Mouse (Mus musculus) midbrain, embryonic 16.5 days (tissue): ENCODE measurements at regions not wholly inside any gene's neighbourhood (a gene's known extent, or its start where the extent isn't known, plus 50 kb on each side); places are given as distances from the start of the nearest gene placed in this dataset.

Source experiments
- ATAC-seq: fragments of 200-750 bp; cut with Nextera tagmentation; 2 replicates; pipeline ENCODE4 v1.8.0; 2017; ENCODE audit warnings: moderate TSS enrichment
- H3K27ac ChIP-seq: fragments of 300-500 bp; sonication (generic); 2 replicates; pipeline ENCODE4 v1.5.1; 2014; ENCODE audit warnings: mild to moderate bottlenecking, low read length, mixed read lengths
- H3K27me3 ChIP-seq: fragments of 300-500 bp; sonication (generic); 2 replicates; pipeline ENCODE4 v1.6.1; 2014; ENCODE audit warnings: low read depth, low read length, mixed read lengths; ENCODE audit not compliant: control insufficient read depth, insufficient read depth
- H3K36me3 ChIP-seq: fragments of 300-500 bp; sonication (generic); 2 replicates; pipeline ENCODE4 v1.6.1; 2014; ENCODE audit warnings: mild to moderate bottlenecking, low read length, moderate library complexity, mixed read lengths; ENCODE audit not compliant: control insufficient read depth, insufficient read depth
- H3K4me1 ChIP-seq: fragments of 300-500 bp; sonication (generic); 2 replicates; pipeline ENCODE4 v1.6.1; 2014; ENCODE audit warnings: mild to moderate bottlenecking, low read length, mixed read lengths; ENCODE audit not compliant: control insufficient read depth, insufficient read depth
- H3K4me2 ChIP-seq: fragments of 300-500 bp; sonication (generic); 2 replicates; pipeline ENCODE4 v1.6.1; 2014; ENCODE audit warnings: mild to moderate bottlenecking, low read length, mixed read lengths
- H3K4me3 ChIP-seq: fragments of 300-500 bp; sonication (generic); 2 replicates; pipeline ENCODE4 v1.5.1; 2014; ENCODE audit warnings: low read depth, mild to moderate bottlenecking, low read length, moderate library complexity, mixed read lengths
- H3K9ac ChIP-seq: fragments of 300-500 bp; sonication (generic); 2 replicates; pipeline ENCODE4 v1.6.1; 2014; ENCODE audit warnings: low read depth, low read length, mixed read lengths
- H3K9me3 ChIP-seq: fragments of 300-500 bp; sonication (generic); replicated peaks from 2 replicates; pipeline ENCODE4 v1.6.1; 2014; ENCODE audit warnings: mild to moderate bottlenecking, low read length, mixed read lengths; ENCODE audit not compliant: control insufficient read depth, poor library complexity, severe bottlenecking
- whole genome bisulfite sequencing: fragments of 180-500 bp; shearing (Covaris S2); extraction: QIAGEN DNeasy Blood & Tissue Kit; methylation state at CpG from one replicate; pipeline ENCODE4 v1.1.7; 2014; 5-methylcytosine and 5-hydroxymethylcytosine counted together

- H3K27ac ChIP-seq: no peak overlapping the region
- H3K4me1 ChIP-seq: peaks cover 11% of the 10 kb centered on the region; the same call in 1 of the 2 replicates
- H3K27me3 ChIP-seq: no peaks in the 10 kb centered on the region
- H3K9ac ChIP-seq: no peak overlapping the region
- 50% methylated on average over 14 of the region's 14 CpGs for WGBS
- H3K9me3 ChIP-seq: no peaks in the 10 kb centered on the region
- ATAC-seq: peak; percentile 46
- peak overlapping the region; percentile 18 for H3K4me2 ChIP-seq
- H3K36me3 ChIP-seq: no peaks in the 10 kb centered on the region
- H3K4me3 ChIP-seq: no peak overlapping the region
Observed at GRCm38 (mm10) chr1:57545792-57546685, 139.1 kb upstream of the Tyw5 start.

DNA sequence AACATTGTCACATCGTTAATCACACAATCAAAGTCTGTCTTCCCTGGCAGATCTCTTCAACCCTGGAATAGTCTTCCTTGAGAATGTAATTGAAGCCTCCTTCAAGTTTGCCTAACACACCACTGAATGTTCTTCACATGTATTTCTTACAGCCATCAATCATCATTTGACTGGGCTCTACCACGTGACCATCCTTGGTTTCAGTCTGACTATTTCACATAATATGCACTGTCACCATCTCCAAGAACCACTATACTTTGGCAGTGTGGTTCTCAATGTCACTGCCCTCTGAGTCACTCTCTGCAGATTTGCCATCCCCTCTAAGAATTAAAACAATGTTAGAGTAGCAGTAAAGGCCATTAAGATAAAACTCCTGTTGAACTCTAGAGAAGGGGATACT, 154.6 kb upstream of the Tyw5 start:
- Histone ChIP-seq H3K4me1 (no peaks in the 10 kb centered on the region), H3K4me3 (no peak overlapping the region), H3K4me2 (no peak overlapping the region), H3K9me3 (no peaks in the 10 kb centered on the region), H3K36me3 (no peaks in the 10 kb centered on the region), H3K27me3 (no peaks in the 10 kb centered on the region), H3K9ac (no peak overlapping the region), H3K27ac (no peak overlapping the region)
- 83% methylated on average over 2 of the region's 2 CpGs for WGBS
- ATAC-seq: no peak

- ATAC-seq: no peak
- Histone ChIP-seq H3K9me3 (0 out of 2 replicates have a peak, but pooled peaks cover 3% of the 10 kb centered on the region), H3K9ac (no peak overlapping the region), H3K4me3 (no peak overlapping the region), H3K36me3 (no peaks in the 10 kb centered on the region), H3K27ac (no peak overlapping the region), H3K27me3 (no peaks in the 10 kb centered on the region), H3K4me1 (no peaks in the 10 kb centered on the region), H3K4me2 (no peak overlapping the region)
- 47% methylated on average over 5 of the region's 5 CpGs for whole genome bisulfite sequencing
Observed at GRCm38 (mm10) chr1:57564676-57565075, 157.8 kb upstream of the Tyw5 start.

DNA sequence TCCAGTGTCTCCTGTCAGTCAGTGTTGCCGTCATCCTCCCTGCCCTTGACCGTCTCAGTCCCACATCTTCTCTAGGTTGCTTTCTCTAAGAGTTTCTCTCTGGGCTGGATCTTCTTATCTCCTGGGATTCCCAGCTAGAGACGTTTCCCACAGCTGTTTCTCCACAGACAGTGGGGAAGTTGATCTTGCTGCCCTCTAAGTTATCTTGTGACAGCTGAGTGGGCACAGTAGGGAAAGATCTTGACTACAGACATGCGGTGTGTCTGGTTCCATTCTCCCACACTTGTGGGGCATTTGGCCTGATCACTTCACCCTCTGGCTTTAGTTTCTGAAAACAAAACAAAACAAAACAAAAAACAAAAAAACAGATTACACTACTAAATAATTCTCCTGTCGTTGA, 165.2 kb upstream of the Tyw5 start:
- 75% methylated on average over 5 of the region's 5 CpGs for WGBS
- ATAC-seq: no peak
- Histone ChIP-seq H3K27me3 (no peaks in the 10 kb centered on the region), H3K4me2 (no peak overlapping the region), H3K9ac (no peak overlapping the region), H3K27ac (no peak overlapping the region), H3K4me1 (no peaks in the 10 kb centered on the region), H3K4me3 (no peak overlapping the region), H3K9me3 (peaks cover 3% of the 10 kb centered on the region; the same call in 1 of the 2 replicates), H3K36me3 (no peaks in the 10 kb centered on the region)

DNA sequence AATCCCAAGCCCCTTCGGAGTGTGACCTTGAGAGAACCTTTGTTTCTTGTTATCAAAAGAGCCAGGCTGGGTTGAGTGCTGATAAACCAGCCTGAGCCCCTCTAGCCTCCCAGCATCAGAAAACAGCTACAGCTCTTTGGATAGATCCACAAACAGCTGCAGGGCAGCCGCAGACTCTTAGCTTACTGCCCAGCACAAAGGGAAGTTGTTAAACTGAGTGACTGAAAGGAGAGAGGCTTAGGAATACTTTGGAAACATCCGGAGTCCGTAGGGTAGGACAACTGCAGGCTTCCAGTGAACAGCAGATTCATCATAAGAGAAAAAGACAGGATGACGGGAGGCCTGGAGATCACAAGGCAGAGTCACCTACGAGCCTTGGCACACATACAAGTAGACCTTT, 166.9 kb upstream of the Tyw5 start:
- Histone ChIP-seq H3K9ac (no peak overlapping the region), H3K9me3 (no peaks in the 10 kb centered on the region; the same call in 1 of the 2 replicates), H3K4me3 (no peak overlapping the region), H3K36me3 (no peaks in the 10 kb centered on the region), H3K4me1 (no peaks in the 10 kb centered on the region), H3K27me3 (no peaks in the 10 kb centered on the region), H3K27ac (no peak overlapping the region), H3K4me2 (no peak overlapping the region)
- no peak for ATAC-seq
- 70% methylated on average over 6 of the region's 6 CpGs for WGBS

DNA sequence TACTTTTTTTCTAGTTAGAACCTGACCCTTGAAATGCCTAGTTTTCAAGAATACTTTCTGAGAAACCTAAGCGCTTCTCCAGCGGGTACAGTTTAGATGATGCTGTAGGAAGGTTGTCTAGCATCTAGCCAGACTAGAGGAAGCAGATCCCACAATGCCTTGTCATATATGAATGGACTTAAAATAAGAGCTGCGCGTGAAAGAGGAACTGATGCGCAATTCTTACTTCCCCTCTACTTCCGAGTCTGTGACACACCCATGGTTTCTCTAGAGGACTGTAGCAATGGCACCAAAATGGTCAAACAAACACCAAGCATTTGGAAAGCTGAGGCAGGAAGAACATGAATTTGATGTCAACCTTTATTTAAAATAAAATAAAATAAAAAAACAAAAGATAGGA, 167.6 kb upstream of the Tyw5 start:
- H3K4me1 ChIP-seq: no peaks in the 10 kb centered on the region
- H3K27ac ChIP-seq: no peak overlapping the region
- H3K9ac ChIP-seq: no peak overlapping the region
- no peak for ATAC-seq
- WGBS: 96% methylated on average over 6 of the region's 6 CpGs
- no peaks in the 10 kb centered on the region; the same call in 1 of the 2 replicates for H3K9me3 ChIP-seq
- H3K36me3 ChIP-seq: no peaks in the 10 kb centered on the region
- no peak overlapping the region for H3K4me3 ChIP-seq
- H3K4me2 ChIP-seq: no peak overlapping the region
- H3K27me3 ChIP-seq: no peaks in the 10 kb centered on the region

- no peak overlapping the region for H3K4me3 ChIP-seq
- ATAC-seq: no peak
- no peaks in the 10 kb centered on the region for H3K27me3 ChIP-seq
- H3K9me3 ChIP-seq: no peaks in the 10 kb centered on the region; the same call in 1 of the 2 replicates
- no peak overlapping the region for H3K9ac ChIP-seq
- H3K4me1 ChIP-seq: no peaks in the 10 kb centered on the region
- no peak overlapping the region for H3K4me2 ChIP-seq
- H3K36me3 ChIP-seq: no peaks in the 10 kb centered on the region
- 98% methylated on average over 5 of the region's 5 CpGs for WGBS
- no peak overlapping the region for H3K27ac ChIP-seq
Observed at GRCm38 (mm10) chr1:57576066-57576753, 169.3 kb upstream of the Tyw5 start.

DNA sequence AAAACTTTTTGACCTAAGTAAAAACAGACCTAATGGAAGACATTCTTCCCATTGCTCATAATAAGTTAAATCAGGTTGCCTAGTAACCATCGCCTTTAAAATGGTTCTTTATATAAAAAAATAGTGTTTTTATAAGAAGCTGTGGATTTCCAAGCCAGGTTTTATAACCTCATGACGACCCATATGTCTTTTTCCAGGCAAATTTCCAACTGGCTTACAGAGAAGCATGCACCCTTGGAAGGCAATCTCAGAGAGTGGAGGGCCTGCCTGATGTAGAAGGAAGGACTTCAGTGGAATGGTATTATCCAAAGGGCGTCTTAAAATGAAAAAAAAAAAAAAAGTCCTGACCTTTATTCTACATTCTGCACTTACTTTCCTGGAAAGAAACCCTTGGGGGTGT, 172.2 kb upstream of the Tyw5 start:
- Histone ChIP-seq H3K4me3 (no peak overlapping the region), H3K9me3 (no peaks in the 10 kb centered on the region; the same call in 1 of the 2 replicates), H3K9ac (no peak overlapping the region), H3K27me3 (no peaks in the 10 kb centered on the region), H3K36me3 (no peaks in the 10 kb centered on the region), H3K27ac (no peak overlapping the region), H3K4me2 (no peak overlapping the region), H3K4me1 (no peaks in the 10 kb centered on the region)
- WGBS: 82% methylated on average over 3 of the region's 3 CpGs
- no peak for ATAC-seq
